Mouse (Mus musculus) left cerebral cortex, postnatal 36 days (tissue): ENCODE data around the gene Tbx18. TPM values are rescaled to one million over a fixed set of nuclear protein-coding genes. Genes with fewer than 3 reads are reported as not detected.

Source experiments
- DNase-seq, 2 experiments: peaks; one replicate each; pipeline ENCODE4 v3.0.0; 2021 to 2022; ENCODE audit warnings: low spot score in 2 of 2, mixed read lengths in 1 of 2
- intact Hi-C: fragments of 180-260 bp; cut with DNase I; formaldehyde crosslinking; loops from one replicate; pipeline ENCODE4 v1.15.1; 2025
- total RNA-seq, 2 experiments: library from RNA; stranded (reverse); gene quantifications; 2 replicates each; pipeline ENCODE4 v1.2.3; 2021

Gene Tbx18
- total RNA-seq = 1 to 10 TPM; 2.4 to 3.3 TPM

GRCm38 (mm10) chr9:87730961-87731535 lies at the start of gene Tbx18:
Gene Tbx18 (minus strand): TSS chr9:87731260.
- intact Hi-C loops = loop anchor here (5.0 kb wide), 1 partner anchor 309 kb away; no protein-coding TSS in a partner anchor
- DNase-seq = peak in 1 of 2 experiments; percentile 28

DNA sequence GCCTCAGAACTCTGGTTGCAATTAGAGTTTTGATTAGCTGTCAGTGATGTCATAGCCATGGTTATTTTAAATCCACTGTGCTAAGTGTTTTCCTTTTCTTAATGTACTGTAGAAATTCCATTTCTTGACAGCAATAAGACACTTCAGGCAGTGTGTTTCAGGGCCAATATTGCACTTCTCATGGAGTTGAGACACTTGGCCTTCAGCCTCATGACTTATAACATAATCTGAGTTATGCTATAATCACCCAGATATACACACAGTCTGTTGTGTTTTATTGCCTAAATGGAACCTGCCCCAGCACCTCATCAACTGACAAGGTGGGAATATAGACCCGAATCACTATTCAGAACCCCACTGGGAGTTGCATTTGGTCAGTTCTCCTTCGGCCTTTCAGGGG lies 42.9 kb upstream of the Tbx18 start:
- DNase-seq = no peak
- intact Hi-C loops = no loop called here

GRCm38 (mm10) chr9:87755621-87756020 lies 24.6 kb upstream of the Tbx18 start:
- intact Hi-C loops = no loop called here
- no peak for DNase-seq

GRCm38 (mm10) chr9:87741599-87741998 lies 10.5 kb upstream of the Tbx18 start:
- DNase-seq = no peak
- intact Hi-C loops = no loop called here

GRCm38 (mm10) chr9:87740667-87741066 lies 9.6 kb upstream of the Tbx18 start:
- intact Hi-C loops = no loop called here
- peak in 1 of 2 experiments; percentile 23 for DNase-seq

GRCm38 (mm10) chr9:87740241-87740645 lies 9.2 kb upstream of the Tbx18 start:
- no peak for DNase-seq
- intact Hi-C loops = no loop called here

- intact Hi-C loops = no loop called here
- no peak for DNase-seq
Measured at GRCm38 (mm10) chr9:87739543-87740161, 8.6 kb upstream of the Tbx18 start.

- intact Hi-C loops = no loop called here
- no peak for DNase-seq
Measured at GRCm38 (mm10) chr9:87738766-87739542, 7.9 kb upstream of the Tbx18 start.

GRCm38 (mm10) chr9:87738123-87738522 lies 7.1 kb upstream of the Tbx18 start:
- DNase-seq = peak in 1 of 2 experiments; percentile 19
- intact Hi-C loops = no loop called here

- no peak for DNase-seq
- intact Hi-C loops = no loop called here
Measured at GRCm38 (mm10) chr9:87737271-87737670, 6.2 kb upstream of the Tbx18 start.

- intact Hi-C loops = no loop called here
- no peak for DNase-seq
Measured at GRCm38 (mm10) chr9:87735046-87735445, 4.0 kb upstream of the Tbx18 start.

GRCm38 (mm10) chr9:87734631-87735030 lies 3.6 kb upstream of the Tbx18 start:
- intact Hi-C loops = loop anchor here (5.0 kb wide), 1 partner anchor 312 kb away; no protein-coding TSS in a partner anchor
- no peak for DNase-seq

- no peak for DNase-seq
- intact Hi-C loops = loop anchor here (5.0 kb wide), 1 partner anchor 311 kb away; no protein-coding TSS in a partner anchor
Measured at GRCm38 (mm10) chr9:87733732-87734131, 2.7 kb upstream of the Tbx18 start.

DNA sequence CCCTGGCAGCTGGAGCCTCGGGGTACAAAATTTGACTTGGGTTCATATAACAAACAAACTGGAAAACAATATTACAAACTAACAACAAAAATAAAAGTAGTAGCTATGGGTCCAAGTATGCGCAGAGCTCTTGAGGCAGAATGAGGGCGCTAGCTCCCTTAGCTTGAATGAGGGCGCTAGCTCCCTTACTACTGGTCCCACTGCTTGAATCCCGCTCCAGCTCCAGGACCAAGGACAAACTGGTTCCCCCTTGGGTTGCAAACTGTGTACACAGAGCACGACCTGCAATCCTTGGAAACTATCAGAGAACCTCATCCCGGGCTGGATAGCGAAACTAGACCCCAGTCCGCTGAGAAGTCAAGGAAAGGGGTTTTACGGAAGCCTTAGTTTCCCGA lies 2.2 kb upstream of the Tbx18 start:
- intact Hi-C loops = loop anchor here (5.0 kb wide), 1 partner anchor 311 kb away; no protein-coding TSS in a partner anchor
- no peak for DNase-seq

GRCm38 (mm10) chr9:87732416-87733235 lies 1.6 kb upstream of the Tbx18 start:
- intact Hi-C loops = loop anchor here (5.0 kb wide), 1 partner anchor 310 kb away; no protein-coding TSS in a partner anchor
- peak in 1 of 2 experiments; percentile 9 for DNase-seq

DNA sequence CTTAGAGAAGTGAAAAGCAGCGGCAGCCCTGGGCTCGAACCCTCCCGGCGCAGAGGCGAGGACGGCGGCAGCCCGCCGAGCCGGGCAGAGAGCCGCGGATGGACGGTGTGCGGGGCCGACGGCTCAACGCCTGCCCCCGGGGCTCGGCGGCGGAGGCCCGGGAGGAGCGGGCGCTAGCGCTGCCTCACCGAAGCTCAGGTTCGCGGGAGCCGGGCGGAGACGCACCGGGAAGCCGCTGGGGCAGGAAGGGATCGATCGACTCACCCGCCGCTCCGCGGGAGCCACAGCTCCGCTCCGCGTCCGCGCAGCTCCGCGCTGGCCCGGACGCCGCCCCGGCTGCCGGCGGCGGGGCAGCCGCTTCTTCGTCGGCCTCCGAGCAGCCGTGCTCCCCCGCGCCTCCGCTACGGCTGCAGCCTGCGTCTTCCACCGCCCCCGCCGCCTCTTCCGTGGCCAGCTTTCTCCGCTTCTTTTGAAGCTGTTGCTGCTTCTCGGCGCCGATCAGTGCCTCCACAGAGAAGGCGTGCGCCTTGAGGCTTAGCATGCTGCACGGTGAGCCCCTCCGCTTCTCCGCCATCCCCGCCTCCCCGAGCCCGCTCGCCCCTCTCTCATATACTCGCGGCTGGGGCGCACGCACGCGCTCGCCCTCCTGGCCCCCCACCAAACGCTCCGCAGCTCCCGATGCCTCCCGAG lies 644 bp downstream of the Tbx18 start:
- peak in 1 of 2 experiments; percentile 27 for DNase-seq
- intact Hi-C loops = loop anchor here (5.0 kb wide), 1 partner anchor 308 kb away; no protein-coding TSS in a partner anchor

DNA sequence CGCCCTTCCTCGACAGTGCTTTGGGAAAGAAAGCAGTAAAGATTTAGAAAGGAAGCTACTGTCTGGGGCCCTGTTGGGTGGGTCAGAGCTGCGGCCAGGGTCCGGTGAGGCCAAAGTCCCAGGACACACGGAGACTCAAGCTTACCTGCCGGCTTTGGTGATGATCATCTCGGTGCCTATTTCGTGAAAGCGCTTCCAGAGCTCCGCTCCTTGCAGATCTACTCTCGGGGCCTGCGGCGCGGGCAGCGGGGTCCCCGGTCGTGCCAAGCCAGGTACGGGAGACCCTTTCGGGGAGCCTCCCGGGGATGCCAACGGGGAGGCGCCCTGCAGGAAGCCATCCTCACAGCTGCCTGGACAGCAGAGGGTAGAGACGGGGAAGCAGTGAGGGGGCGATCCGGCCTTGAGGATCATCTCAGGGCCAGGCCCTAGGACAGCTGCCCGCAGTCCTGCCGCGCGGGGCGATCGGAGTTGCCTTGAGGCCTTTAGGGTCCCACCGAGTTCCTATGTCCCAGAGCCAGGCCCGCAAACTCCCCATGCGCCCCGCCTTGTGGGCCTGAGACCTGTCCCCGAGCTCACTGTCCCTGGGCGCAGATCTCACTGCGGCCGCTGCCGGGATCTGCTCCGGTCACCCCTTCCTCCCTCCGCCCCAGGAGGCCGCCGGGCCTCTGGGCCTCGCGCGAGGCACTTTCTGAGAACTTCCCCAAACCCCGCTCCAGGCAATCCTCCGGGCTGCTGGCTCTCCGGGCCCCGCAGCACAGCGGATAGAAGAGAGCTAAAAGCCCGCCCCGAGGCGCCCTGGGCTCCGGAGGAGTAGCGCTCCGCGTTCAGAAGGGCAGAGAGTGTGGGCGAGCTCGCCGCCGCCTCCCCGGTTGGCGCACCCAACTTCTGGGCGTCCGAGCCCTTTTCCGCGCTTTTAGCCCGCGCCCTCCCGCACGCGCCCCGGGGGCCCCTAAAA lies 1.5 kb downstream of the Tbx18 start:
- DNase-seq = peak in 1 of 2 experiments; percentile 13

GRCm38 (mm10) chr9:87728107-87728506 lies 3.0 kb downstream of the Tbx18 start:
- intact Hi-C loops = no loop called here
- DNase-seq = no peak

More for the DNA sequence above, 1.5 kb downstream of the Tbx18 start:
- intact Hi-C loops = loop anchor here (5.0 kb wide), 1 partner anchor 307 kb away; no protein-coding TSS in a partner anchor
